Mouse (Mus musculus): ENCODE data around the gene Rab12. TPM values are rescaled to one million over a fixed set of nuclear protein-coding genes. Genes with fewer than 3 reads are reported as not detected.

Gene Rab12
- polyA plus RNA-seq, 1 experiment = 46.9 TPM

GRCm38 (mm10) chr17:66446196-66447006, 73.1 kb downstream of the Rab12 start:
- H3K4me2 ChIP-seq (ENCODE audit: low read depth) = peak overlapping the region; percentile 90
- H3K36me3 ChIP-seq (ENCODE audit: control insufficient read depth, insufficient read depth) = no peaks in the 10 kb centered on the region
- H3K79me2 ChIP-seq (ENCODE audit: control insufficient read depth, insufficient read depth) = peaks cover 56% of the 10 kb centered on the region
- H3ac ChIP-seq (ENCODE audit: control insufficient read depth, insufficient read length) = no peak overlapping the region
- H3K4me3 ChIP-seq = peak overlapping the region; percentile 67
- TF ChIP-seq SRF (IDR thresholded peaks at IDR 0.05; ENCODE audit: control insufficient read depth, insufficient read length, low read depth) = no peak
- no peak for TF ChIP-seq TCF3 (IDR thresholded peaks at IDR 0.05; ENCODE audit: insufficient read length, low read depth)
- no peak for TF ChIP-seq USF1 (IDR thresholded peaks at IDR 0.05; ENCODE audit: low read depth)
- no peaks in the 10 kb centered on the region for H3K27me3 ChIP-seq (ENCODE audit: control insufficient read depth, insufficient read depth, insufficient read length)

Other genes with a start within 250 kb of the Rab12 start
- gene Mtcl1, start 70.0 kb downstream of the Rab12 start, polyA plus RNA-seq (2012; fragmentation: generic; extraction: Trizol) = 18.3 TPM
- not detected for gene Themis3, start 74.9 kb upstream of the Rab12 start, polyA plus RNA-seq (2012; fragmentation: generic; extraction: Trizol)

All from myocyte (in vitro differentiated cells).